Mouse (Mus musculus): ENCODE results near the gene Carmil2. TPM values are rescaled to one million over a fixed set of nuclear protein-coding genes. Genes with fewer than 3 reads are reported as not detected.

The Carmil2 gene
- polyA plus RNA-seq, 1 experiment: 0.23 TPM

DNA sequence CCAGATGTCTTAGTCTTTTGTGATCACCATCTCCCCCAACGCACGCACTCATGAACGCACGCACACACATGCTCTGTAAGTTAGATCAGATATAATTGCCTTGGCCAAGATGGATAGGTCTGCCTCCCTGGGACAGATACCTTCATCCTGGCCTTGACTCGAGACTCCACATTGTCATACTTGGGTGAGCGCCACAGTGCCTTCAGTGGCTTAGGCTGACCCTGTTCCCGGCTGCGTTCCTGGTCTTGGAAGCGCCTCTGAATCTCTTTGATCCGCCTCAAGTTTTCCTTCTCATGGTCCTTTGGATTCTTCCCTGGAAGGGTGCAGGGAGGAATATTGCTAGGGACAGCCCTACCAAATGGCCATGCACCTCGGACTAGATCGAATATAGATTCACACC, 20.4 kb downstream of the Carmil2 start:
- no peaks in the 10 kb centered on the region for H3K36me3 ChIP-seq (ENCODE audit: control insufficient read depth, insufficient read depth)

DNA sequence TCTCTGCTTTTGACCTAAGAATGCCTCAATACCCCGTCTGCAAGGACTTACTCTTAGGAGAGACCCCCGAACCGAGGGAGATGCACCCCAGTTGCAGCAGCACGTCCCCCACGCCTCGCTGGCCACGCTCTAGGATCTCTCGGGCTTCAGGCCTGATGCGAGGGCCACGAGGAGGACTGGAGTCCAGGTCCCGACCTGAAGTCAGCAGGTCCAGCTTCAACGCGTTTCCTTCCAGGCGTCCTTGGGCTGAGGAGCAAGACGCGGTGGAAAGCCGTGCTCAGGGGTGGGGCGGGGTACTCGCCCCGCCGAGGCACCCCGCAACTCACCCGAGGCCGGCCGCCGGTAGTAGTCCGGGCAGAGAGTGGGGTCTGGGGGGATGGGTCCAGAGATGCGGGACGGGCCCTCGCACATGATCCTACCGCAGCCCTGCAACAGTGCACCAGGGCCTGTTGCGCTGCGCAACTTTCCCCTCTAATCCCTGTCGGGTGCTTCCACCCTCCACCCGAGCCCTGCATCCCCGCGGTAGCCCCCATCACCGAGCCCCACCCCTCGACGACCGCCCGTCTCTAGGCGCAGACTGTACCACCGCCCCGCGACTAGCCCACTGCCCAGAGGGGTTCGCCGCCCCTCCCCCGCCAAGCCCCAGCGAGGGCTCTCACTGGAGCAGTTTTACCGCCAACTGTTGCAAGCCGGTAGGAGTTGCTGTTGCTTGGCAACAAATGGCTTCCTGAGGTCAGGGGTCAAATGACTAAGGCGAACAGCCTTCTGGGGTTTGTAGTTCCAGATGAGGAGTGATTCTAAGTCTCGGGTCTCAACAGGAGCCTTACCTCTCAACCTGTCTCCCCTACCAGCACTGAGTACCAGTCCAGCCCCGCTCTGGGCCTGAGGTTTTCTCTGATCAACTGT, 21.7 kb downstream of the Carmil2 start, which contains the start of the genes 4933405L10Rik and Enkd1:
Gene 4933405L10Rik, plus strand, starts transcription at position 158 of the 906 bp plus-strand sequence.
Gene Enkd1, minus strand, starts transcription at position 713 of the 906 bp plus-strand sequence.
- Histone ChIP-seq H3K4me3 (peak within 1 kb of the TSS; percentile 54), H3K36me3 (ENCODE audit: control insufficient read depth, insufficient read depth) (no peaks in the 10 kb centered on the region), H3K4me2 (ENCODE audit: low read depth) (peak within 1 kb of the TSS; percentile 81), H3K79me2 (ENCODE audit: control insufficient read depth, insufficient read depth) (peaks cover 8% of the 10 kb centered on the region), H3K27me3 (ENCODE audit: control insufficient read depth, insufficient read depth, insufficient read length) (no peaks in the 10 kb centered on the region), H3ac (ENCODE audit: control insufficient read depth, insufficient read length) (peak within 1 kb of the TSS; percentile 28)
- TF ChIP-seq POLR2AphosphoS2 (IDR thresholded peaks at IDR 0.05; ENCODE audit: insufficient read length, low read depth): no peak
- peak in 1 of 3 experiments; percentile 9 for TF ChIP-seq MYOD1 (IDR thresholded peaks at IDR 0.05; ENCODE audit: control insufficient read depth in 1 of 3, insufficient read length in 2 of 3, low read depth in 2 of 3)
- TF ChIP-seq MAX (IDR thresholded peaks at IDR 0.05; ENCODE audit: low read depth): no peak
- no peak for TF ChIP-seq SRF (IDR thresholded peaks at IDR 0.05; ENCODE audit: control insufficient read depth, insufficient read length, low read depth)
- TF ChIP-seq CEBPB (IDR thresholded peaks at IDR 0.05; ENCODE audit: insufficient read depth, poor library complexity, severe bottlenecking): 0 out of 2 replicates have a peak, but pooled peaks have one; percentile 1
- TF ChIP-seq E2F4 (IDR thresholded peaks at IDR 0.05; ENCODE audit: insufficient read depth): peak; percentile 81
- TF ChIP-seq REST (IDR thresholded peaks at IDR 0.05; ENCODE audit: insufficient read depth, insufficient read length): no peak
- no peak for TF ChIP-seq TCF3 (IDR thresholded peaks at IDR 0.05; ENCODE audit: insufficient read length, low read depth)
- TF ChIP-seq POLR2A (IDR thresholded peaks at IDR 0.05; ENCODE audit: insufficient read length, low read depth): peak; percentile 25
- TF ChIP-seq TCF12 (IDR thresholded peaks at IDR 0.05; ENCODE audit: insufficient read depth, poor library complexity, severe bottlenecking): no peak
- TF ChIP-seq MYOG (IDR thresholded peaks at IDR 0.05; ENCODE audit: control insufficient read depth in 1 of 3, insufficient read depth in 1 of 3, insufficient read length in 2 of 3, low read depth in 2 of 3): peak in 1 of 3 experiments; percentile 1
- peak; percentile 7 for TF ChIP-seq USF1 (IDR thresholded peaks at IDR 0.05; ENCODE audit: low read depth)

More for the DNA sequence above, 20.4 kb downstream of the Carmil2 start:
- peak overlapping the region; percentile 81 for H3K4me2 ChIP-seq (ENCODE audit: low read depth)
- peaks cover 8% of the 10 kb centered on the region for H3K79me2 ChIP-seq (ENCODE audit: control insufficient read depth, insufficient read depth)
- peak overlapping the region; percentile 54 for H3K4me3 ChIP-seq
- H3ac ChIP-seq (ENCODE audit: control insufficient read depth, insufficient read length): no peak overlapping the region
- TF ChIP-seq TCF12 (IDR thresholded peaks at IDR 0.05; ENCODE audit: insufficient read depth, poor library complexity, severe bottlenecking) (no peak), SRF (IDR thresholded peaks at IDR 0.05; ENCODE audit: control insufficient read depth, insufficient read length, low read depth) (no peak), POLR2A (IDR thresholded peaks at IDR 0.05; ENCODE audit: insufficient read length, low read depth) (no peak), MYOD1 (IDR thresholded peaks at IDR 0.05; ENCODE audit: control insufficient read depth in 1 of 3, insufficient read length in 2 of 3, low read depth in 2 of 3) (no peak), REST (IDR thresholded peaks at IDR 0.05; ENCODE audit: insufficient read depth, insufficient read length) (no peak), TCF3 (IDR thresholded peaks at IDR 0.05; ENCODE audit: insufficient read length, low read depth) (no peak), E2F4 (IDR thresholded peaks at IDR 0.05; ENCODE audit: insufficient read depth) (no peak), USF1 (IDR thresholded peaks at IDR 0.05; ENCODE audit: low read depth) (no peak)
- H3K27me3 ChIP-seq (ENCODE audit: control insufficient read depth, insufficient read depth, insufficient read length): no peaks in the 10 kb centered on the region

DNA sequence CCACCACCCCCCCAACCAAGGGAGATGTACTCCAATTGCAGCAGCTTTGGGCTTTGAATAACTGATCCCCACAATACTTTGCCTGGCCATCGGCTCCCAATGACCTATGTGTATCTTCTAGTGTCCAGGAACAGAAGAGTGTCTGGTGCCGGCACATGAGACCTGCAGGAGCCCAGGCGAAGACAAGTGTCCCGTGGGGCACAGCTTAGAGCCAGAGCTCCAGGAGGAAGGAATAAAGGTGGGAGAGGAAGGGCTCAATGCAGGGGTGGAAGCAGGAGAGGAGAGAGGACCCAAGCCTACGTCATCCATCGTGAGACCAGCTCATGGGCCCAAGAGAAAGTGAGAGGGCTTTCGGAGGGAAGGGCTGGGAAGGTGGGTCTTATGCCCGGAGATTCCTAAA, 22.6 kb downstream of the Carmil2 start:
- Histone ChIP-seq H3K79me2 (ENCODE audit: control insufficient read depth, insufficient read depth) (peaks cover 8% of the 10 kb centered on the region), H3K36me3 (ENCODE audit: control insufficient read depth, insufficient read depth) (no peaks in the 10 kb centered on the region), H3ac (ENCODE audit: control insufficient read depth, insufficient read length) (no peak overlapping the region), H3K4me2 (ENCODE audit: low read depth) (no peak overlapping the region), H3K27me3 (ENCODE audit: control insufficient read depth, insufficient read depth, insufficient read length) (no peaks in the 10 kb centered on the region), H3K4me3 (peak overlapping the region; percentile 54)
- TF ChIP-seq MYOD1 (IDR thresholded peaks at IDR 0.05; ENCODE audit: control insufficient read depth in 1 of 3, insufficient read length in 2 of 3, low read depth in 2 of 3): no peak
- no peak for TF ChIP-seq TCF12 (IDR thresholded peaks at IDR 0.05; ENCODE audit: insufficient read depth, poor library complexity, severe bottlenecking)
- TF ChIP-seq USF1 (IDR thresholded peaks at IDR 0.05; ENCODE audit: low read depth): no peak
- TF ChIP-seq TCF3 (IDR thresholded peaks at IDR 0.05; ENCODE audit: insufficient read length, low read depth): no peak
- no peak for TF ChIP-seq REST (IDR thresholded peaks at IDR 0.05; ENCODE audit: insufficient read depth, insufficient read length)
- TF ChIP-seq POLR2AphosphoS2 (IDR thresholded peaks at IDR 0.05; ENCODE audit: insufficient read length, low read depth): no peak
- TF ChIP-seq MAX (IDR thresholded peaks at IDR 0.05; ENCODE audit: low read depth): no peak
- TF ChIP-seq CEBPB (IDR thresholded peaks at IDR 0.05; ENCODE audit: insufficient read depth, poor library complexity, severe bottlenecking): no peak
- no peak for TF ChIP-seq MYOG (IDR thresholded peaks at IDR 0.05; ENCODE audit: control insufficient read depth in 1 of 3, insufficient read depth in 1 of 3, insufficient read length in 2 of 3, low read depth in 2 of 3)
- TF ChIP-seq POLR2A (IDR thresholded peaks at IDR 0.05; ENCODE audit: insufficient read length, low read depth): no peak
- TF ChIP-seq SRF (IDR thresholded peaks at IDR 0.05; ENCODE audit: control insufficient read depth, insufficient read length, low read depth): no peak
- no peak for TF ChIP-seq E2F4 (IDR thresholded peaks at IDR 0.05; ENCODE audit: insufficient read depth)

DNA sequence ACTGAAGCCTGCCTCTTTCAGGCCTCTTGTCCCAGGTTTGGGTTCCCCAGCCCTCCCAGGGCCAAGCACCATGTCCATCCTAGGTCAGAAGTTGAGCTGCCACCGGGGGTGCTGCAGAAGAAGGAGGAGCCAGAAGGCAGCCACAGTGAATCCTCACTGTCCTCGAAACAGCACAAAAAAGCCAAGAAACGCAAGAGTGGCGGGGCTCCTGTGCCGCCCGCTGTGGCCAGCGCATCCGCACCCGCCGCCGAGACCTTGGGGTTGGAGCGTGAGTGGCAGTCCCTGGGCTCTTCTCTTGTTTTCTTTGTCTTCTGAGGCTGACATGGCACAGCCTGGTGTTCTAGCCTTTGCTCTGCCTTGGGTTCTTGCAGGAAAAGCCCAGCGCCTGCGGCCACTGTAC, 23.2 kb downstream of the Carmil2 start:
- TF ChIP-seq USF1 (IDR thresholded peaks at IDR 0.05; ENCODE audit: low read depth) (no peak), CEBPB (IDR thresholded peaks at IDR 0.05; ENCODE audit: insufficient read depth, poor library complexity, severe bottlenecking) (no peak), SRF (IDR thresholded peaks at IDR 0.05; ENCODE audit: control insufficient read depth, insufficient read length, low read depth) (no peak)
- no peak overlapping the region for H3ac ChIP-seq (ENCODE audit: control insufficient read depth, insufficient read length)
- peaks cover 8% of the 10 kb centered on the region for H3K79me2 ChIP-seq (ENCODE audit: control insufficient read depth, insufficient read depth)
- no peak overlapping the region for H3K4me2 ChIP-seq (ENCODE audit: low read depth)
- H3K27me3 ChIP-seq (ENCODE audit: control insufficient read depth, insufficient read depth, insufficient read length): no peaks in the 10 kb centered on the region
- H3K36me3 ChIP-seq (ENCODE audit: control insufficient read depth, insufficient read depth): no peaks in the 10 kb centered on the region
- no peak overlapping the region for H3K4me3 ChIP-seq
